Mouse (Mus musculus): Measurements from ENCODE around the gene Csf2rb. TPM values are rescaled to one million over a fixed set of nuclear protein-coding genes. Genes with fewer than 3 reads are reported as not detected.

Gene Csf2rb
- total and polyA plus RNA-seq, 2 experiments: 1.8 to 3.6 TPM

- Histone ChIP-seq H3K79me2 (ENCODE audit: control insufficient read depth, insufficient read depth, low read length) (no peaks in the 10 kb centered on the region), H3K4me1 (ENCODE audit: control insufficient read depth, insufficient read depth, low read length) (no peaks in the 10 kb centered on the region), H3K4me3 (ENCODE audit: insufficient read depth, low read depth, low read length) (no peak overlapping the region), H3K27me3 (ENCODE audit: control insufficient read depth, insufficient read depth, low read length) (no peaks in the 10 kb centered on the region), H3K36me3 (ENCODE audit: control insufficient read depth, insufficient read depth, low read length) (no peaks in the 10 kb centered on the region), H3K9ac (ENCODE audit: low read depth, low read length) (no peak overlapping the region), H3K27ac (replicated peaks; ENCODE audit: insufficient read depth, low read depth, low read length) (no peak overlapping the region)
- TF ChIP-seq CTCF (IDR thresholded peaks at IDR 0.05; ENCODE audit: low read depth, low read length): no peak
- TF ChIP-seq POLR2A (IDR thresholded peaks at IDR 0.05; ENCODE audit: extremely low read depth, insufficient read depth, low read length): no peak
- WGBS: 95% methylated on average over 1 of the region's 1 CpGs
- DNase-seq (ENCODE audit: extremely low read depth, low read depth, low spot score): no peak
These were observed 27.0 kb upstream of the Csf2rb start for GRCm38 (mm10) chr15:78298558-78298957.

- no peaks in the 10 kb centered on the region for H3K79me2 ChIP-seq (ENCODE audit: control insufficient read depth, insufficient read depth, low read length)
- WGBS: 66% methylated on average over 3 of the region's 3 CpGs
- H3K9ac ChIP-seq (ENCODE audit: low read depth, low read length): no peak overlapping the region
- no peaks in the 10 kb centered on the region for H3K27me3 ChIP-seq (ENCODE audit: control insufficient read depth, insufficient read depth, low read length)
- H3K27ac ChIP-seq (replicated peaks; ENCODE audit: insufficient read depth, low read depth, low read length): no peak overlapping the region
- H3K4me1 ChIP-seq (ENCODE audit: control insufficient read depth, insufficient read depth, low read length): no peaks in the 10 kb centered on the region
- no peaks in the 10 kb centered on the region for H3K36me3 ChIP-seq (ENCODE audit: control insufficient read depth, insufficient read depth, low read length)
- TF ChIP-seq POLR2A (IDR thresholded peaks at IDR 0.05; ENCODE audit: extremely low read depth, insufficient read depth, low read length) (no peak), CTCF (IDR thresholded peaks at IDR 0.05; ENCODE audit: low read depth, low read length) (no peak)
- no peak for DNase-seq (ENCODE audit: extremely low read depth, low read depth, low spot score)
- H3K4me3 ChIP-seq (ENCODE audit: insufficient read depth, low read depth, low read length): no peak overlapping the region
These were observed 25.9 kb upstream of the Csf2rb start for GRCm38 (mm10) chr15:78299641-78300040.

DNA sequence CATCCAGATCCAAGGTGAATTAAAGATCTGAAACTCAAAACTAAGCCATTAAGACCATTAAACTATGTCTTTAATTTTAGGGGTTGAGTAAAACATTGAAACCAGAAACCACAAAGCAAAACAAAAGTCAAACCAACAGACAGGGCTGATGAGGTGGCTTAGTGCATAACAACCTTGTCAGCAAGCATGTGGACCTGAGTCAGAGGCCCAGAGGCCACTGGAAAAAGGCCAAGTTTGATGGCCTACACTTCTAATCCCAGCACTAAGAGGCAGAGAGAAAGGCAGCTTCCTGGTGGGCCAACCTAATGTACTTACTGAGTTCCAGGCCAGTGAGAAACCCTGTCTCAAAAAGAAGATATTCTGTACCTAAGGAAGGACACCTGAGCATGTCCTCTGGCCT is 24.8 kb upstream of the Csf2rb start:
- Histone ChIP-seq H3K79me2 (ENCODE audit: control insufficient read depth, insufficient read depth, low read length) (no peaks in the 10 kb centered on the region), H3K27me3 (ENCODE audit: control insufficient read depth, insufficient read depth, low read length) (no peaks in the 10 kb centered on the region), H3K4me3 (ENCODE audit: insufficient read depth, low read depth, low read length) (no peak overlapping the region), H3K36me3 (ENCODE audit: control insufficient read depth, insufficient read depth, low read length) (no peaks in the 10 kb centered on the region), H3K4me1 (ENCODE audit: control insufficient read depth, insufficient read depth, low read length) (no peaks in the 10 kb centered on the region), H3K9ac (ENCODE audit: low read depth, low read length) (no peak overlapping the region), H3K27ac (replicated peaks; ENCODE audit: insufficient read depth, low read depth, low read length) (no peak overlapping the region)
- TF ChIP-seq POLR2A (IDR thresholded peaks at IDR 0.05; ENCODE audit: extremely low read depth, insufficient read depth, low read length): no peak
- TF ChIP-seq CTCF (IDR thresholded peaks at IDR 0.05; ENCODE audit: low read depth, low read length): no peak
- no peak for DNase-seq (ENCODE audit: extremely low read depth, low read depth, low spot score)

GRCm38 (mm10) chr15:78302718-78303117 is 22.8 kb upstream of the Csf2rb start:
- H3K36me3 ChIP-seq (ENCODE audit: control insufficient read depth, insufficient read depth, low read length): no peaks in the 10 kb centered on the region
- no peak for DNase-seq (ENCODE audit: extremely low read depth, low read depth, low spot score)
- H3K79me2 ChIP-seq (ENCODE audit: control insufficient read depth, insufficient read depth, low read length): no peaks in the 10 kb centered on the region
- WGBS: 97% methylated on average over 4 of the region's 4 CpGs
- no peak overlapping the region for H3K9ac ChIP-seq (ENCODE audit: low read depth, low read length)
- no peak for TF ChIP-seq CTCF (IDR thresholded peaks at IDR 0.05; ENCODE audit: low read depth, low read length)
- no peak for TF ChIP-seq POLR2A (IDR thresholded peaks at IDR 0.05; ENCODE audit: extremely low read depth, insufficient read depth, low read length)
- no peak overlapping the region for H3K27ac ChIP-seq (replicated peaks; ENCODE audit: insufficient read depth, low read depth, low read length)
- H3K27me3 ChIP-seq (ENCODE audit: control insufficient read depth, insufficient read depth, low read length): no peaks in the 10 kb centered on the region
- no peaks in the 10 kb centered on the region for H3K4me1 ChIP-seq (ENCODE audit: control insufficient read depth, insufficient read depth, low read length)
- H3K4me3 ChIP-seq (ENCODE audit: insufficient read depth, low read depth, low read length): no peak overlapping the region

DNA sequence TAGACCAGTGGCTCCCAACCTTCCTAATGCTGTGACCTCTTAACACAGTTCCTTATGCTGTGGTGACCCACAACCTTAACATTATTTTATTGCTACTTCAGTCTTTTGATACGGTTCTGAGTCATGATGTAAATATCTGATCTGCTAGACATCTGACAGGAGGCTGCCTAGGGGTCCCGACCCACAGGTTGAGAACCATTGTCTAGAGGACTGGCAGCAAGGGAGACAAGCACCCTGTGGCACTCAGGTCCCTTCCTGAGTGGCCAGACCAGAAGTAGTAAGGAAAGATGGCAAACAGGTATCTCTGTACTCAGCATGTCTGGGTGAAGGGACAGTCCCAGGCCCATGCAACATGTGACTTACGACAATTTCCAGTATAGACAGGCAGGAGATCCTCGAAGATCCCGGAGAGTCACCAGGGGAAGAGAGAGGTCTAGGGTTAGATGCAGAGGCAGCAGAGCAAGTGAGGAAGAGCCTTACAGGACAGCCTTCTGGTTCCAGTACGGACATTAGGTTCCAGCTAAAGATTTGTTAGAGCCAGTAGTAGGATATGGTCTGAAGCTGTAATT is 21.8 kb upstream of the Csf2rb start:
- Histone ChIP-seq H3K9ac (ENCODE audit: low read depth, low read length) (no peak overlapping the region), H3K27me3 (ENCODE audit: control insufficient read depth, insufficient read depth, low read length) (no peaks in the 10 kb centered on the region), H3K27ac (replicated peaks; ENCODE audit: insufficient read depth, low read depth, low read length) (no peak overlapping the region), H3K4me3 (ENCODE audit: insufficient read depth, low read depth, low read length) (no peak overlapping the region), H3K4me1 (ENCODE audit: control insufficient read depth, insufficient read depth, low read length) (no peaks in the 10 kb centered on the region), H3K36me3 (ENCODE audit: control insufficient read depth, insufficient read depth, low read length) (no peaks in the 10 kb centered on the region), H3K79me2 (ENCODE audit: control insufficient read depth, insufficient read depth, low read length) (no peaks in the 10 kb centered on the region)
- WGBS: 82% methylated on average over 6 of the region's 6 CpGs
- no peak for DNase-seq (ENCODE audit: extremely low read depth, low read depth, low spot score)
- no peak for TF ChIP-seq CTCF (IDR thresholded peaks at IDR 0.05; ENCODE audit: low read depth, low read length)
- no peak for TF ChIP-seq POLR2A (IDR thresholded peaks at IDR 0.05; ENCODE audit: extremely low read depth, insufficient read depth, low read length)

- no peaks in the 10 kb centered on the region for H3K36me3 ChIP-seq (ENCODE audit: control insufficient read depth, insufficient read depth, low read length)
- TF ChIP-seq CTCF (IDR thresholded peaks at IDR 0.05; ENCODE audit: low read depth, low read length) (no peak), POLR2A (IDR thresholded peaks at IDR 0.05; ENCODE audit: extremely low read depth, insufficient read depth, low read length) (no peak)
- 71% methylated on average over 10 of the region's 10 CpGs for whole genome bisulfite sequencing
- H3K27ac ChIP-seq (replicated peaks; ENCODE audit: insufficient read depth, low read depth, low read length): no peak within 1 kb of the TSS
- peak; percentile 9 for DNase-seq (ENCODE audit: extremely low read depth, low read depth, low spot score)
- no peak within 1 kb of the TSS; the same call in 1 of the 2 replicates for H3K9ac ChIP-seq (ENCODE audit: low read depth, low read length)
- H3K4me3 ChIP-seq (ENCODE audit: insufficient read depth, low read depth, low read length): peak within 1 kb of the TSS; percentile 26; the same call in 1 of the 2 replicates
- no peaks in the 10 kb centered on the region for H3K79me2 ChIP-seq (ENCODE audit: control insufficient read depth, insufficient read depth, low read length)
- H3K4me1 ChIP-seq (ENCODE audit: control insufficient read depth, insufficient read depth, low read length): no peaks in the 10 kb centered on the region
- no peaks in the 10 kb centered on the region for H3K27me3 ChIP-seq (ENCODE audit: control insufficient read depth, insufficient read depth, low read length)
These were observed 20.1 kb upstream of the Csf2rb start, which contains the start of gene Csf2rb2 for GRCm38 (mm10) chr15:78305341-78305933. Gene Csf2rb2, minus strand, starts transcription at chr15:78305721.
